Mouse (Mus musculus): Measurements from ENCODE around the gene Orm1. TPM values are rescaled to one million over a fixed set of nuclear protein-coding genes. Genes with fewer than 3 reads are reported as not detected.
A peak's percentile ranks its signal among the peaks of the same experiment; 100 is the strongest.

Orm1 gene
- total RNA-seq, 1 experiment from 2014 or later = 0.84 TPM

- no peak for ATAC-seq (replicated peaks in 1 of 2; ENCODE audit: insufficient read depth in 1 of 2, low FRiP score in 2 of 2, low TSS enrichment in 1 of 2, low read depth in 1 of 2, poor library complexity in 2 of 2, severe bottlenecking in 2 of 2)
Measured at GRCm38 (mm10) chr4:63385253-63385652, 40.9 kb downstream of the Orm1 start.

GRCm38 (mm10) chr4:63385784-63386183 lies 41.4 kb downstream of the Orm1 start:
- ATAC-seq (replicated peaks in 1 of 2; ENCODE audit: insufficient read depth in 1 of 2, low FRiP score in 2 of 2, low TSS enrichment in 1 of 2, low read depth in 1 of 2, poor library complexity in 2 of 2, severe bottlenecking in 2 of 2) = peak; percentile 37 to 51; a peak in 3 of 4 replicates

GRCm38 (mm10) chr4:63388029-63388428 lies 43.7 kb downstream of the Orm1 start:
- ATAC-seq (replicated peaks in 1 of 2; ENCODE audit: insufficient read depth in 1 of 2, low FRiP score in 2 of 2, low TSS enrichment in 1 of 2, low read depth in 1 of 2, poor library complexity in 2 of 2, severe bottlenecking in 2 of 2) = no peak

GRCm38 (mm10) chr4:63389121-63389886 lies 44.9 kb downstream of the Orm1 start:
- ATAC-seq (replicated peaks in 1 of 2; ENCODE audit: insufficient read depth in 1 of 2, low FRiP score in 2 of 2, low TSS enrichment in 1 of 2, low read depth in 1 of 2, poor library complexity in 2 of 2, severe bottlenecking in 2 of 2) = no peak

GRCm38 (mm10) chr4:63389887-63390528 lies 45.6 kb downstream of the Orm1 start:
- ATAC-seq (replicated peaks in 1 of 2; ENCODE audit: insufficient read depth in 1 of 2, low FRiP score in 2 of 2, low TSS enrichment in 1 of 2, low read depth in 1 of 2, poor library complexity in 2 of 2, severe bottlenecking in 2 of 2) = 0 out of 4 replicates have a peak, but pooled peaks of 1 of the 2 experiments have one; percentile 7

GRCm38 (mm10) chr4:63391322-63391721 lies 47.0 kb downstream of the Orm1 start:
- peak; percentile 65 to 77; a peak in 3 of 4 replicates for ATAC-seq (replicated peaks in 1 of 2; ENCODE audit: insufficient read depth in 1 of 2, low FRiP score in 2 of 2, low TSS enrichment in 1 of 2, low read depth in 1 of 2, poor library complexity in 2 of 2, severe bottlenecking in 2 of 2)

Other genes starting within 250 kb of the Orm1 start
- gene Ambp, start 189.8 kb upstream of the Orm1 start, total RNA-seq (2017) = not detected in 2 replicates
- not detected in 2 replicates for gene Kif12, start 172.4 kb upstream of the Orm1 start, total RNA-seq (2017)
- not detected in 2 replicates for gene Col27a1, start 130.6 kb upstream of the Orm1 start, total RNA-seq (2017)
- not detected in 2 replicates for gene Orm3, start 11.6 kb downstream of the Orm1 start, total RNA-seq (2017)
- not detected in 2 replicates for gene Orm2, start 17.9 kb downstream of the Orm1 start, total RNA-seq (2017)
- gene Akna, start 58.8 kb downstream of the Orm1 start, total RNA-seq (2017) = 19.1 and 22.1 TPM in 2 replicates
- 4.4 and 6.1 TPM in 2 replicates for gene Whrn, start 151.4 kb downstream of the Orm1 start, total RNA-seq (2017)
- gene Atp6v1g1, start 200.2 kb downstream of the Orm1 start, total RNA-seq (2017) = 71.6 and 116 TPM in 2 replicates
- gene Tmem268, start 214.2 kb downstream of the Orm1 start, total RNA-seq (2017) = 10.3 and 40.9 TPM in 2 replicates

Measured in hematopoietic stem cell, adult 5-6 weeks (primary cell).